Mouse (Mus musculus): ENCODE results near the gene Emilin3. TPM values are rescaled to one million over a fixed set of nuclear protein-coding genes. Genes with fewer than 3 reads are reported as not detected.

The Emilin3 gene
- polyA plus RNA-seq, 1 experiment from 2014 or later, result 14.0 TPM

GRCm38 (mm10) chr2:160860363-160860762 lies 51.8 kb downstream of the Emilin3 start:
- no peak for ATAC-seq (ENCODE audit: insufficient read depth)
- no peak for DNase-seq

More at GRCm38 (mm10) chr2:160860363-160860762, 51.8 kb downstream of the Emilin3 start:
- no peak for TF ChIP-seq CTCF (IDR thresholded peaks at IDR 0.05; ENCODE audit: low read depth)
- Histone ChIP-seq H3K4me1 (ENCODE audit: insufficient read depth) (no peaks in the 10 kb centered on the region), H3K9me3 (ENCODE audit: low read depth, low read length) (no peaks in the 10 kb centered on the region), H3K4me2 (no peak overlapping the region), H3K4me3 (ENCODE audit: low read depth, low read length) (no peak overlapping the region), H3K9ac (no peak overlapping the region), H3K27me3 (ENCODE audit: insufficient read depth, low read length) (no peaks in the 10 kb centered on the region), H3K36me3 (ENCODE audit: insufficient read depth) (no peaks in the 10 kb centered on the region), H3K27ac (ENCODE audit: low read depth) (no peak overlapping the region)
- WGBS, result 67% methylated on average over 1 of the region's 1 CpGs

Other genes with a start within 250 kb of the Emilin3 start
- 61.3 and 68.8 TPM in 2 replicates for gene Plcg1, start 181.0 kb downstream of the Emilin3 start, polyA plus RNA-seq (2014; fragmentation: Nextera tagmentation; extraction: Ambion mirVana)
- gene Zhx3, start 39.3 kb downstream of the Emilin3 start, polyA plus RNA-seq (2014; fragmentation: Nextera tagmentation; extraction: Ambion mirVana), result 12.0 and 13.0 TPM in 2 replicates
- gene Lpin3, start 31.7 kb downstream of the Emilin3 start, polyA plus RNA-seq (2014; fragmentation: Nextera tagmentation; extraction: Ambion mirVana), result 1.5 and 2.5 TPM in 2 replicates
- 35.3 and 36.8 TPM in 2 replicates for gene Chd6, start 196.7 kb upstream of the Emilin3 start, polyA plus RNA-seq (2014; fragmentation: Nextera tagmentation; extraction: Ambion mirVana)

All from lung, embryonic 14.5 days (tissue).